Mouse (Mus musculus) frontal cortex, postnatal 25 days (tissue): ENCODE data around the gene Prtn3.

Experiments
- DNase-seq, 2 experiments: peaks; one replicate each; pipeline ENCODE4 v3.0.0; 2022; ENCODE audit warnings: low spot score in 2 of 2

The Prtn3 gene

GRCm38 (mm10) chr10:79874290-79874862, at the start of gene Prtn3, which contains the start of gene Plppr3:
Gene Prtn3, plus strand, starts transcription at chr10:79874476.
Gene Plppr3, minus strand, starts transcription at chr10:79874634.
- DNase-seq = no peak

- DNase-seq = no peak
Observed at GRCm38 (mm10) chr10:79831583-79831982, 42.7 kb upstream of the Prtn3 start.

GRCm38 (mm10) chr10:79832026-79832785, 42.1 kb upstream of the Prtn3 start:
- no peak for DNase-seq

GRCm38 (mm10) chr10:79832786-79833181, 41.5 kb upstream of the Prtn3 start:
- no peak for DNase-seq

- DNase-seq = peak; percentile 51 to 68
Observed at GRCm38 (mm10) chr10:79834769-79835398, 39.4 kb upstream of the Prtn3 start.

GRCm38 (mm10) chr10:79836918-79837317, 37.4 kb upstream of the Prtn3 start:
- no peak for DNase-seq

GRCm38 (mm10) chr10:79838151-79838550, 36.1 kb upstream of the Prtn3 start:
- no peak for DNase-seq

- no peak for DNase-seq
Observed at GRCm38 (mm10) chr10:79840091-79840490, 34.2 kb upstream of the Prtn3 start.

GRCm38 (mm10) chr10:79840644-79841551, 33.4 kb upstream of the Prtn3 start:
- DNase-seq = peak; percentile 43 to 53

- DNase-seq = no peak
Observed at GRCm38 (mm10) chr10:79842322-79842721, 32.0 kb upstream of the Prtn3 start.

- no peak for DNase-seq
Observed at GRCm38 (mm10) chr10:79843476-79843875, 30.8 kb upstream of the Prtn3 start.

- no peak for DNase-seq
Observed at GRCm38 (mm10) chr10:79846553-79846952, 27.7 kb upstream of the Prtn3 start.

GRCm38 (mm10) chr10:79849941-79850628, 24.2 kb upstream of the Prtn3 start:
- DNase-seq = no peak

GRCm38 (mm10) chr10:79851653-79852052, 22.6 kb upstream of the Prtn3 start:
- DNase-seq = no peak

- no peak for DNase-seq
Observed at GRCm38 (mm10) chr10:79852107-79852789, 22.0 kb upstream of the Prtn3 start.

- no peak for DNase-seq
Observed at GRCm38 (mm10) chr10:79852827-79853226, 21.4 kb upstream of the Prtn3 start.

- DNase-seq = peak; percentile 80 to 83
Observed at GRCm38 (mm10) chr10:79853392-79853791, 20.9 kb upstream of the Prtn3 start.

- peak; percentile 96 to 98 for DNase-seq
Observed at GRCm38 (mm10) chr10:79853860-79854795, 20.1 kb upstream of the Prtn3 start, which contains the start of gene Ptbp1. Gene Ptbp1, plus strand, starts transcription at chr10:79854427.

- DNase-seq = no peak
Observed at GRCm38 (mm10) chr10:79854801-79855541, 19.3 kb upstream of the Prtn3 start.
